Mouse (Mus musculus) C2C12 (cell line): Measurements from ENCODE around the gene Ppp1r9b. TPM values are rescaled to one million over a fixed set of nuclear protein-coding genes. Genes with fewer than 3 reads are reported as not detected.

Experiments used
- H3K27me3 ChIP-seq: one replicate; pipeline ENCODE4 v1.6.1; 2011; ENCODE audit not compliant: control insufficient read depth, insufficient read depth, insufficient read length
- H3K36me3 ChIP-seq: one replicate; pipeline ENCODE4 v1.6.1; 2011; ENCODE audit not compliant: control insufficient read depth, insufficient read depth
- H3K4me3 ChIP-seq: one replicate; pipeline ENCODE4 v1.5.1; 2011; ENCODE audit warnings: mild to moderate bottlenecking, control low read depth; ENCODE audit not compliant: poor library complexity, insufficient read depth, severe bottlenecking
- H3K79me2 ChIP-seq: one replicate; pipeline ENCODE4 v1.6.1; 2011; ENCODE audit not compliant: control insufficient read depth, insufficient read depth
- H3K79me3 ChIP-seq: one replicate; pipeline ENCODE4 v1.6.1; 2011; ENCODE audit warnings: low read depth, control low read depth
- H3ac ChIP-seq: one replicate; pipeline ENCODE3; 2011; ENCODE audit warnings: low read depth; ENCODE audit not compliant: control insufficient read depth, insufficient read length
- CEBPB ChIP-seq: IDR thresholded peaks from one replicate; pipeline ENCODE4 v1.6.1; 2011; ENCODE audit warnings: low read depth, mild to moderate bottlenecking, control low read depth, moderate library complexity
- CTCF ChIP-seq: IDR thresholded peaks from one replicate; pipeline ENCODE4 v1.5.1; 2011; ENCODE audit not compliant: control insufficient read depth, insufficient read depth, insufficient read length
- FOSL1 ChIP-seq: IDR thresholded peaks from one replicate; pipeline ENCODE4 v1.8.0; 2011; ENCODE audit warnings: mild to moderate bottlenecking, low read length; ENCODE audit not compliant: poor library complexity, insufficient read depth, severe bottlenecking
- MAX ChIP-seq: IDR thresholded peaks from one replicate; pipeline ENCODE4 v1.6.1; 2011; ENCODE audit warnings: mild to moderate bottlenecking, control low read depth
- MYOD1 ChIP-seq: IDR thresholded peaks from one replicate; pipeline ENCODE4 v1.6.1; 2011; ENCODE audit warnings: low read depth; ENCODE audit not compliant: control insufficient read depth, insufficient read length
- MYOG ChIP-seq: IDR thresholded peaks from one replicate; pipeline ENCODE4 v1.6.1; 2011; ENCODE audit not compliant: control insufficient read depth, insufficient read length; ENCODE audit errors: extremely low read depth
- USF1 ChIP-seq: IDR thresholded peaks from one replicate; pipeline ENCODE4 v1.6.1; 2011; ENCODE audit warnings: low read depth, mild to moderate bottlenecking, control low read depth, moderate library complexity
- polyA plus RNA-seq: library from polyadenylated mRNA; unstranded; fragments of >200 nt; fragmentation: generic; extraction: Trizol; gene quantifications from one replicate; pipeline ENCODE4 v1.2.1, GENCODE M21; 2012; ENCODE audit warnings: missing spikeins

Gene Ppp1r9b
- polyA plus RNA-seq, 1 experiment: 31.8 TPM

DNA sequence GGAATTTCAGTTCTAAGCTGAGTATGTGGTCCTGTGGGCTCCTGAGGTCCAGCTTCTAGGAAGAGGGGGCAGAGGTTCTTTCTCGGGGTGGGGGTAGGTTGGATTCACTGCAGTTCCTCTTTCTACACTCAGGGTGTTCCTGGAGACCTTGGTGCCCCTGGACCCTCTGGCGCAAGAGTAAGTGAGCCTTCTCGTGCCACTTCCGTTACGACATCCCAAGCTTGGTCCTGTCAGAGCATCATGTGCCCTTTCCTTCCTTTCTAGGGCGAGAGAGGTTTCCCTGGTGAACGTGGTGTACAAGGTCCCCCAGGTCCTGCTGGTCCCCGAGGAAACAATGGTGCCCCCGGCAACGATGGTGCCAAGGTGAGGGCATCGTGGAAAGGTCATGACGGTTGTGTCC lies 45.6 kb upstream of the Ppp1r9b start:
- Histone ChIP-seq H3K36me3 (peaks cover 3% of the 10 kb centered on the region), H3K4me3 (no peak overlapping the region), H3ac (no peak overlapping the region), H3K79me3 (no peaks in the 10 kb centered on the region), H3K27me3 (no peaks in the 10 kb centered on the region), H3K79me2 (no peaks in the 10 kb centered on the region)
- TF ChIP-seq MYOD1 (no peak), CEBPB (no peak), MAX (no peak), MYOG (no peak), FOSL1 (no peak), CTCF (no peak), USF1 (no peak)

DNA sequence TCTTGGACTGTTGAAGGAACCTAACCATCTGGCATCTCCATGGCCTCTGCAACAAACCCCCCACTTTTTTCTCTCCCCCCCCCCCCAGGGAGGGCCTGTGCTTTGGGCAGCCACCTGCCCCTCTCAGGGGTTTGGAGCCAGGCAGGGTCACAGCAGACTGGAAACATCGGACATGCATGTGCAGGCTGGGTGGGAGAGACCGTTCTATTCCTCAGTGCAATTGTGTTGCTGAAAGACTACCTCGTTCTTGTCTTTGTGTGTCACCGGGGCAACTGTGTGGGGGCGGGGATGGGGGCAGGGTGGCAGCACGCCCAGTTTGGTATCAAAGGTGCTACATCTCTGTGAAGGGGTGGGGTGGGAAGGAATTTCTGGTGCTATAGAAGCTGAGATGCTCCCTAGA lies 38.7 kb upstream of the Ppp1r9b start:
- Histone ChIP-seq H3K27me3 (no peaks in the 10 kb centered on the region), H3K79me2 (no peaks in the 10 kb centered on the region), H3ac (no peak overlapping the region), H3K4me3 (no peak overlapping the region), H3K36me3 (peaks cover 3% of the 10 kb centered on the region), H3K79me3 (no peaks in the 10 kb centered on the region)
- TF ChIP-seq CTCF (no peak), USF1 (no peak), CEBPB (no peak), FOSL1 (no peak), MAX (no peak), MYOD1 (no peak), MYOG (no peak)

DNA sequence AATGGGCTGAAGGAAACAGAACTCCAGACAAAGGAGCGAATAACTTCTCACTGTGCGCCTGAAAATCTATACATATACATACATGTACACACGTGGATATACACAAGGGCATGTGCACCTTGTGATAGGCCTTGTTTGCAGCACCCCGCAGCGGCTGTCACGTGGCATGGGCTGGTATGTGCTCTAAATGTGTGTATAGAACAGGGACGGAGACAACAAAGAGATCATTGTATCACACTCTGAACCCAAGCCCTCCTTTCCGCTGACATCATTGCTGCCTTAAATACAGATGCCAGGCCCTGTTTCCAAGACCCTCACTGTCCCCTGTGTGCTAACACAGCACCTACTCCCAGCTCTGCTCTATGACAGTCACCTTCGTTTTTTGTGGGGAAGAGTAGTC lies 35.7 kb upstream of the Ppp1r9b start:
- TF ChIP-seq CEBPB (no peak), MYOG (no peak), MYOD1 (no peak), MAX (no peak), USF1 (no peak), CTCF (no peak), FOSL1 (no peak)
- Histone ChIP-seq H3K36me3 (no peaks in the 10 kb centered on the region), H3ac (no peak overlapping the region), H3K4me3 (no peak overlapping the region), H3K27me3 (no peaks in the 10 kb centered on the region), H3K79me3 (no peaks in the 10 kb centered on the region), H3K79me2 (no peaks in the 10 kb centered on the region)

DNA sequence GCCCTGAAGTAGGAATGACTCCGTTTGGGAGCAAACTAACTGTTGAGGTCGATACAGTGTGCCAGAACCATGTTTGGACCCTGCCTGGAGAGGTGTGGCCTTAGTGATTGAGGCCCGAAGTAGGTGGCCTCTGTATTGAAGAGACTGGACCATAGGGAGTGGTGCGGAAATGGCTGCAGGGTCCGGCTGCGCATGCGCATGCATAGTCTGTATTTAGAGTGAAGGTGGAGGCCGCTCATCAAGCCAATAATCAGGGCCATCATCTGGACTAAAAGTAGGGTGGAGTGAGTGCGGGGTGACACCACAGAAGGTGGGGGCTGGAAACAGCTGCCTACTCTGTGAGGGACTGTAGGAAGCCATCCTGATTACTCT lies 33.2 kb upstream of the Ppp1r9b start:
- H3K79me3 ChIP-seq: no peaks in the 10 kb centered on the region
- no peaks in the 10 kb centered on the region for H3K27me3 ChIP-seq
- no peak for TF ChIP-seq USF1
- TF ChIP-seq FOSL1: no peak
- TF ChIP-seq CTCF: no peak
- no peak for TF ChIP-seq MAX
- TF ChIP-seq CEBPB: no peak
- TF ChIP-seq MYOG: no peak
- TF ChIP-seq MYOD1: no peak
- H3K79me2 ChIP-seq: no peaks in the 10 kb centered on the region
- no peak overlapping the region for H3ac ChIP-seq
- H3K36me3 ChIP-seq: no peaks in the 10 kb centered on the region
- H3K4me3 ChIP-seq: no peak overlapping the region

DNA sequence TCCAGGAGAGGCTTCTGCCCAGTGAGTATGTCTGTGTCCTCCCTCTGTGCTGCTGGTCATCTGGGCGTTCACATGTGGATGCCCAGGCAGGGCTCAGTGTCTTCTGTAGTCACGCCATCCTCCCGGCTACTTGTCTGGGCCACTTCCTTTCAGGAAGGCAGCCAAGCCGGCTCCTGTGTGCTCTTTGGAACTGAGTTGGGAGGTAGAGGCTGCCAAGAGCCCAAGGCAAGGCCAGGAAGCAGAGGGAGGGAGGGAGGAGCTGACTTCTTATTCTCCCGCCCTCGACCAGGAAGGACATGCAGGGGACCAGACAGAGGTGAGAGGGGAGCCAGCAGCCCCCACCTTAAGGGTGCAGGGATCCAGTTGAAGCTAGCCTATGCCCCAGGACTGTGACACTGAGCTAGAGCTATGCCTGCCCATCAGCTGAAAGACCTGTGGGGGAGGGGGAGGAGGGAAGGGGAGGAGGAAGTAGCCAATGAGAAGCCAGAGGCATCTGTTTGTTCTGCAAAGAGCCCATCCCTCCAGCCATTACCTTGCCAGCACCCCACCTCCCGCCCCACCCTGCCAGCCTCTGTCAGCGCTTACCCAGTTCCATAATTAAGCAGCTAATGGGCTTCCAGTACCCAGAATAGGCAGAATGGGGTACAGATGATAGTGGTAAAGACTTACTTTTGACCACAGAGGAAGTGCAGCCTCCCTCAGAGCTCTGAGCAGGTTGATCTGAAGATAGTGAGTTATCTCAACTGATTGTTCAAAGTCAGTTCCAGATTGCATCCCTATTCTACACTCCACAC lies 32.6 kb upstream of the Ppp1r9b start:
- Histone ChIP-seq H3K27me3 (no peaks in the 10 kb centered on the region), H3K4me3 (no peak overlapping the region), H3ac (no peak overlapping the region), H3K79me2 (no peaks in the 10 kb centered on the region), H3K36me3 (no peaks in the 10 kb centered on the region), H3K79me3 (no peaks in the 10 kb centered on the region)
- TF ChIP-seq CEBPB (no peak), CTCF (no peak), FOSL1 (no peak), MAX (no peak), MYOD1 (no peak), USF1 (no peak), MYOG (no peak)
